In the genomic region with DNA sequence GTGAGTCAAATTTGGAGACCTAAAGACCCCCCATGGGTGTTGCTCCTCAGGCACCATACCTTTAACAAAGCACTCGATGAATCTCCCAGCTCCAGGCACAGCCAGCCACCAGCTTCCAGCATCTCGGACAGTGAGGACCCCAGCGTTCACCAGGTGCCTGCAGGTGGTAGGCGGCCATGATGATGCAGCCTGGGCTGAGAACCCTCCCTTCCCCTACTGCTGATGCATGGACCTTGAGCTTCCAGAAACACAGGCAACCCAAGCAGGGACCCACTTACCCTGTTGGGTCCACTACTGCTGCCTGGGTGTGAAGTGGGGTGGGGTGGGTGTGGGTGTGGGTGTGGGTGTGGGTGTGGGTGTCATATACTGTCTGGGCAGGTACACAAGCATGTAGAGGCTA, we compare ENCODE assay signal across 16 mouse cellular contexts. TPM values are rescaled to one million over a fixed set of nuclear protein-coding genes. Genes with fewer than 3 reads are reported as not detected.
"Had no signal": no experiment of that assay in that cellular context is flagged by ENCODE, and none has a peak within 500 bp of the region (broad histone marks: within the 10 kb centered on the region; RNA-seq: fewer than 3 reads in every experiment).

No protein-coding gene starts in this region.

RNA-seq across cellular contexts. Expression of a gene that starts 1.5 kb away (rescaled TPM):
- polyA plus RNA-seq: embryonic facial prominence, embryonic 10.5 days; embryonic facial prominence, embryonic 11.5 days; embryonic facial prominence, embryonic 12.5 days; embryonic facial prominence, embryonic 13.5 days; forebrain, embryonic 10.5 days; forebrain, embryonic 11.5 days; forebrain, embryonic 12.5 days; forebrain, embryonic 13.5 days; forebrain, embryonic 14.5 days; forebrain, embryonic 15.5 days; forebrain, embryonic 16.5 days had no signal

RNA-seq across cellular contexts. Expression of a gene that starts 59.2 kb away (rescaled TPM):
- polyA plus RNA-seq: cerebellum, adult 2 months; cortical plate, adult 2 months; embryonic facial prominence, embryonic 10.5 days; embryonic facial prominence, embryonic 11.5 days; embryonic facial prominence, embryonic 12.5 days; embryonic facial prominence, embryonic 13.5 days; embryonic facial prominence, embryonic 14.5 days; erythroblast, embryonic 14.5 days; forebrain, embryonic 10.5 days; forebrain, embryonic 11.5 days; forebrain, embryonic 12.5 days; forebrain, embryonic 13.5 days; forebrain, embryonic 14.5 days; forebrain, embryonic 15.5 days; forebrain, embryonic 16.5 days; forebrain, postnatal 0 days had no signal
